Mouse (Mus musculus) retina, postnatal 7 days (tissue): Measurements from ENCODE around the gene Ccdc88a.

Experiments used
- DNase-seq: peaks from one replicate; pipeline ENCODE4 v3.0.0-alpha.2; 2012; ENCODE audit warnings: low read depth, low spot score

Ccdc88a gene

DNA sequence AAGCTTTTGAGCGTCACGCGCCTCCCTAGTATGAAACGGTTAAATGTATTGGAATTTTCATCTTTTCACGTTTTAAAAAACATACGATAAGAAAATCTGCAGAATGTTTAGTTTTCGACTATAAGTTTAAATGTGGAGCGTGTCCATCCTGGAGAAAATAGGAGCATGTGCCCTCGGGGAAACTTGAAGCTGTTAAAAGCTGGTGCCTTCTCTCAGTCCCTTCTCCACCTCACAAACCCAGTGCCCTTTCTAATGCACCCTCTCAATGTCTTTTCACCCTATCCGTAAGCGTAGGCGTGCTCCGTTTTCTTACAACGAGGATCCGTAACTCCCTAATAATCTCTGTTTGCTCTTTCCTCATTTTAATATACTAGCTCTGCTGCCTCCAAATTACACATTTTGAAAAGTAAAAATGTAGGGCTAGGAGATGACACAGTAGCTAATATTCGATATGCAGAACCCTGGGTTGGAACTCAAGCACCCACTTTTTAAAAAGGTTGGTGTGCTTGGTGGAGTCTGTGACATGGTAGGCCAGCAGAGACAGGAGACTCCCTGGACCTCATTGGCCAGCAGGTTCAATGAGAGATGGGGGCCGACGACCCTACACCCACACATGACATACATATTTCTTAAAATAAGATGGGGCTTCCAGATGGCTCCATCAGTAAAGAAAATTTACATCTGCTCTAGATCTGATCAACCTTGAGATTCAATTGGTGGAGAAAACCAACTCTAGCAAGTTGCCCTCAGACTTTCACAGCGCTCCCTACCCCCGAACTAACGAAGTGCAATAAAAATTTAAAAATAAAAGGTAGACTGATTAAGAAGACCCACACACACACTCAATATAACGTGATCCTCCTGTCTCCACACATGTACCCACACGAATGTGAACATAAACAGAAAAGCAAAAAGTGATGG lies 175.3 kb downstream of the Ccdc88a start:
- DNase-seq, result no peak

DNA sequence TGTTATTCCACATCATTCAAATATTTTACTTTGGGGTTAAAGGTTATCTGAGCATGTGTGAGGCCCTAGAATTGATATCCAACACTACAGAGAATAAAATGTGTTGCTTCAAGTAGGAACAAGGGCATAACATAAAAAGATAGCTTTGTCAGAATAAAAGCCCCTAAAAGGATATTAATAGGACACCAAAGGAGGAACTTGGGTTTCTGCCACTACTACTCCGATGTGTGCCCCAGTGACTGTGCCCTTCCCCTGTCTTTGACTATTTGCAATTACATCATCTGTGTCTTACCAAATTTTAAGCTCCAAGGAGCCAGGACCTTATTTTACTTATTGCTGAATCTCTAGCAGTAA lies 175.9 kb downstream of the Ccdc88a start:
- DNase-seq, result no peak
